Mouse (Mus musculus): ENCODE measurements around the gene Nup188.

- no peak; the same call in 1 of the 2 replicates for TF ChIP-seq POLR2A (IDR thresholded peaks at IDR 0.05; ENCODE audit: low read depth, low read length)
- TF ChIP-seq CTCF (IDR thresholded peaks at IDR 0.05; ENCODE audit: borderline replicate concordance, insufficient read depth, low read length): no peak
Observed at GRCm38 (mm10) chr2:30323111-30323510, 36.9 kb downstream of the Nup188 start.

Measured in embryonic fibroblast, embryonic 13.5 days (primary cell).